In genomic region chr6:85266060-85266459, GRCm38 (mm10) we compare ENCODE assay signal across 23 mouse cellular contexts.
DNase-seq lines count a peak whose midpoint lies in the region; ATAC-seq and TF ChIP-seq lines count a peak whose summit lies in the region.
"Had no signal": no experiment of that assay in that cellular context is flagged by ENCODE, and none has a peak within 500 bp of the region (broad histone marks: within the 10 kb centered on the region; RNA-seq: fewer than 3 reads in every experiment).

No protein-coding gene starts in this region.

- no peak for ATAC-seq in midbrain, embryonic 15.5 days (replicated peaks)
- ATAC-seq in forebrain, embryonic 11.5 days (replicated peaks; ENCODE audit: low FRiP score) = no peak
- no peak for ATAC-seq in forebrain, embryonic 16.5 days
- no peak for ATAC-seq in megakaryocyte progenitor cell, adult 5-6 weeks (replicated peaks; ENCODE audit: poor library complexity)
- ATAC-seq: hindbrain, postnatal 0 days; intestine, postnatal 0 days had no signal

- H3K4me3 ChIP-seq in midbrain, embryonic 10.5 days = no peak overlapping the region
- no peak overlapping the region for H3K4me3 ChIP-seq in midbrain, embryonic 15.5 days
- no peak overlapping the region for H3K4me3 ChIP-seq in forebrain, embryonic 11.5 days (ENCODE audit: low read depth, low read length)
- no peak overlapping the region for H3K4me3 ChIP-seq in forebrain, embryonic 16.5 days (replicated peaks; ENCODE audit: low read length)
- H3K4me3 ChIP-seq in gastrocnemius, adult 2 months = no peak overlapping the region
- H3K4me3 ChIP-seq: embryonic facial prominence, embryonic 12.5 days; erythroblast, embryonic 14.5 days; heart, embryonic 13.5 days; limb, embryonic 15.5 days; liver, embryonic 15.5 days; midbrain, embryonic 12.5 days; neural tube, embryonic 13.5 days had no signal

- H3K36me3 ChIP-seq in midbrain, embryonic 10.5 days = no peaks in the 10 kb centered on the region
- no peaks in the 10 kb centered on the region for H3K36me3 ChIP-seq in midbrain, embryonic 15.5 days (replicated peaks)
- H3K36me3 ChIP-seq in forebrain, embryonic 11.5 days (ENCODE audit: control insufficient read depth, insufficient read depth, low read length) = no peaks in the 10 kb centered on the region
- no peaks in the 10 kb centered on the region for H3K36me3 ChIP-seq in forebrain, embryonic 16.5 days (ENCODE audit: control insufficient read depth, insufficient read depth)
- H3K36me3 ChIP-seq: embryonic facial prominence, embryonic 12.5 days; heart, embryonic 13.5 days; limb, embryonic 15.5 days; liver, embryonic 15.5 days; midbrain, embryonic 12.5 days; neural tube, embryonic 13.5 days had no signal

- no peak for TF ChIP-seq CTCF in gastrocnemius, adult 2 months (IDR thresholded peaks at IDR 0.05)

- no peak for DNase-seq in midbrain, embryonic 10.5 days (ENCODE audit: low spot score)
- DNase-seq in forebrain, embryonic 11.5 days (ENCODE audit: low spot score) = no peak
- DNase-seq in telencephalon, adult 2 months (ENCODE audit: low read depth, low spot score) = peak; percentile 73
- no peak for DNase-seq in gastrocnemius, adult 2 months
- DNase-seq: adrenal gland, adult 8-10 months; cerebellum, adult 9-10 months; heart, postnatal 4 days; layer of hippocampus, postnatal 36 days; right cerebral cortex, postnatal 4 days had no signal

- peaks cover 66% of the 10 kb centered on the region for H3K27me3 ChIP-seq in midbrain, embryonic 10.5 days (ENCODE audit: low read depth, poor library complexity, severe bottlenecking)
- no peaks in the 10 kb centered on the region for H3K27me3 ChIP-seq in midbrain, embryonic 15.5 days (replicated peaks)
- H3K27me3 ChIP-seq in forebrain, embryonic 11.5 days (ENCODE audit: control insufficient read depth, insufficient read depth, low read length) = peaks cover 6% of the 10 kb centered on the region
- no peaks in the 10 kb centered on the region for H3K27me3 ChIP-seq in forebrain, embryonic 16.5 days (replicated peaks; ENCODE audit: control insufficient read depth, insufficient read depth, low read length)
- H3K27me3 ChIP-seq: liver, embryonic 15.5 days had no signal

- peak overlapping the region; percentile 75 for H3K27ac ChIP-seq in midbrain, embryonic 10.5 days (replicated peaks)
- no peak overlapping the region for H3K27ac ChIP-seq in midbrain, embryonic 15.5 days
- peak overlapping the region; percentile 68; the same call in 1 of the 2 replicates for H3K27ac ChIP-seq in forebrain, embryonic 11.5 days (ENCODE audit: low read depth, low read length)
- peak overlapping the region; percentile 78 for H3K27ac ChIP-seq in forebrain, embryonic 16.5 days (ENCODE audit: low read length)
- H3K27ac ChIP-seq in gastrocnemius, adult 2 months = no peak overlapping the region
- H3K27ac ChIP-seq: embryonic facial prominence, embryonic 12.5 days; heart, embryonic 13.5 days; limb, embryonic 15.5 days; liver, embryonic 15.5 days; macrophage; neural tube, embryonic 13.5 days; stomach, postnatal 0 days had no signal

- no peak overlapping the region for H3K9ac ChIP-seq in midbrain, embryonic 15.5 days
- H3K9ac ChIP-seq in forebrain, embryonic 11.5 days (ENCODE audit: low read length) = 0 out of 2 replicates have a peak overlapping the region, but pooled peaks have one; percentile 3
- no peak overlapping the region for H3K9ac ChIP-seq in forebrain, embryonic 16.5 days (replicated peaks; ENCODE audit: low read depth, low read length)
- H3K9ac ChIP-seq: embryonic facial prominence, embryonic 12.5 days; heart, embryonic 13.5 days; limb, embryonic 15.5 days; liver, embryonic 15.5 days had no signal

- no peaks in the 10 kb centered on the region for H3K9me3 ChIP-seq in midbrain, embryonic 10.5 days (replicated peaks)
- H3K9me3 ChIP-seq in midbrain, embryonic 15.5 days = no peaks in the 10 kb centered on the region
- H3K9me3 ChIP-seq in forebrain, embryonic 11.5 days (ENCODE audit: control insufficient read depth, low read length) = no peaks in the 10 kb centered on the region
- no peaks in the 10 kb centered on the region for H3K9me3 ChIP-seq in forebrain, embryonic 16.5 days (ENCODE audit: control insufficient read depth, low read length)
- H3K9me3 ChIP-seq: embryonic facial prominence, embryonic 12.5 days; heart, embryonic 13.5 days; limb, embryonic 15.5 days; liver, embryonic 15.5 days; midbrain, embryonic 12.5 days; neural tube, embryonic 13.5 days had no signal

- WGBS in midbrain, embryonic 10.5 days = 41% methylated on average over 6 of the region's 6 CpGs
- 40% methylated on average over 6 of the region's 6 CpGs for WGBS in midbrain, embryonic 15.5 days
- 19% methylated on average over 6 of the region's 6 CpGs for WGBS in forebrain, embryonic 11.5 days
- 16% methylated on average over 6 of the region's 6 CpGs for WGBS in forebrain, embryonic 16.5 days

- H3K4me1 ChIP-seq in midbrain, embryonic 10.5 days = peaks cover 33% of the 10 kb centered on the region
- H3K4me1 ChIP-seq in midbrain, embryonic 15.5 days = peaks cover 20% of the 10 kb centered on the region
- peaks cover 23% of the 10 kb centered on the region for H3K4me1 ChIP-seq in forebrain, embryonic 11.5 days (replicated peaks; ENCODE audit: control insufficient read depth, insufficient read depth, low read length)
- H3K4me1 ChIP-seq in forebrain, embryonic 16.5 days (replicated peaks; ENCODE audit: control insufficient read depth, insufficient read depth, low read length) = peaks cover 22% of the 10 kb centered on the region
- H3K4me1 ChIP-seq: heart, embryonic 13.5 days; liver, embryonic 15.5 days had no signal

- no peak overlapping the region for H3K4me2 ChIP-seq in midbrain, embryonic 15.5 days
- no peak overlapping the region; the same call in 1 of the 2 replicates for H3K4me2 ChIP-seq in forebrain, embryonic 11.5 days (ENCODE audit: low read depth, low read length, severe bottlenecking)
- H3K4me2 ChIP-seq in forebrain, embryonic 16.5 days (ENCODE audit: low read length) = no peak overlapping the region
- H3K4me2 ChIP-seq: embryonic facial prominence, embryonic 12.5 days; heart, embryonic 13.5 days; limb, embryonic 15.5 days; liver, embryonic 15.5 days had no signal

- intact Hi-C loops in gastrocnemius, adult 2 months (cut with DNase I) = loop anchor here (10.0 kb wide), 1 partner anchor 129 kb away; no protein-coding TSS in a partner anchor

Comparison
In these comparisons a context has a peak if more than half of its experiments do, and no peak if none do; other contexts are left out.
1. H3K27ac ChIP-seq: peak in midbrain, embryonic 10.5 days (single experiment), forebrain, embryonic 11.5 days (single experiment) and forebrain, embryonic 16.5 days (single experiment); none in midbrain, embryonic 15.5 days (single experiment) and gastrocnemius, adult 2 months (single experiment).